Mouse (Mus musculus) lung, adult 2 months (tissue): ENCODE measurements around the gene Plekha8.

Experiments used
- CTCF ChIP-seq: fragments of 200-500 bp; IDR thresholded peaks from 2 replicates; pipeline ENCODE4 v1.5.1; 2011; ENCODE audit warnings: mild to moderate bottlenecking, low read length, control low read depth; ENCODE audit not compliant: insufficient read depth
- POLR2A ChIP-seq: fragments of 200-500 bp; IDR thresholded peaks from 2 replicates; pipeline ENCODE4 v1.6.1; 2011; ENCODE audit warnings: low read depth, mild to moderate bottlenecking, control low read depth, low read length, borderline replicate concordance; ENCODE audit errors: extremely low read depth

- TF ChIP-seq CTCF (no peak), POLR2A (no peak)
Observed at GRCm38 (mm10) chr6:54597208-54597607, 2.3 kb downstream of the Plekha8 start, which contains the start of gene Fkbp14.
